Mouse (Mus musculus): ENCODE measurements around the gene Veph1.
A peak's percentile ranks its signal among the peaks of the same experiment; 100 is the strongest.

Veph1 gene

GRCm38 (mm10) chr3:66007632-66008401 lies 288.8 kb downstream of the Veph1 start:
- DNase-seq (ENCODE audit: low spot score) = no peak

GRCm38 (mm10) chr3:66004989-66005388 lies 291.6 kb downstream of the Veph1 start:
- no peak for DNase-seq (ENCODE audit: low spot score)

DNA sequence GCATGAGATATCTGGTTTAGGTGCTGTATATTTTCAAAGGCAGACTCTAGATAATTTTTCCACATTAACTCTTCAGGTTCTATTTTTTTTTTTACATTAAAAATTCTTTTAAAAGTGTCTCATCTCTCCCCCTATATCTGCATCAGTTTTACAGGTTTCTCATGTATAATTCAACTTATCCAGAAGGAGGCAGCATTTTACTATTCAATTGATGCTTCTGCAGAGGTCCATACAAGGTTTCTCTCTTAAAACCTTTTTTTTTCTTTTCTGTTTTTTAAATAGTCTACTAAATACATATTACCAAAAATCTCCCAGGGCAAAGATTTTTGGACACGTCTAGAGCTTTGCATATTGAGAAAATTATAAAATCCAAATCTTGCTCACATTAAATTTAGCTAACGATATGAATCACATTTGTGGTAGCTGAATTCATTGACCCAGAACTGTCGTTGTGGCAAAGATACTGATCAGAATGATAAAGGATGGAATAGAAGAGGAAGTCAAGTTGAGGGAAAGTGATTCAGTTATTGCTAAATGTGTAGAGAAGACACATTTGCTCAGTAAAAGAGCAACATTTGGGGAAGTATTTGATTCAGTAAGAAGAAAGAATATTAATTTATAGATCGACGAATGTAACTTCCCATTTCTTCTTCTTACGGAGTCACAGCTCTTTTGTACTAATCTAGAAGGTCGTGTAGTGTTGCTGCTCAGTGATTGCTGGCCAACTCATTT lies 292.3 kb downstream of the Veph1 start:
- DNase-seq (ENCODE audit: low spot score) = peak; percentile 24
